Mouse (Mus musculus) hindbrain, embryonic 14.5 days (tissue): ENCODE measurements around the gene Esrp2. TPM values are rescaled to one million over a fixed set of nuclear protein-coding genes. Genes with fewer than 3 reads are reported as not detected.

Source experiments
- ATAC-seq: fragments of 200-750 bp; cut with Nextera tagmentation; 2 replicates; pipeline ENCODE4 v1.8.0; 2017; ENCODE audit warnings: moderate number of reproducible peaks, mild to moderate bottlenecking, moderate TSS enrichment, moderate library complexity; ENCODE audit not compliant: low FRiP score
- DNase-seq: peaks from one replicate; pipeline ENCODE4 v3.0.0-alpha.2; 2015; ENCODE audit warnings: low spot score
- H3K27ac ChIP-seq: fragments of 300-500 bp; sonication (generic); 2 replicates; pipeline ENCODE4 v1.5.1; 2014; ENCODE audit warnings: mild to moderate bottlenecking, moderate library complexity
- H3K27me3 ChIP-seq: fragments of 300-500 bp; sonication (generic); 2 replicates; pipeline ENCODE4 v1.6.1; 2014; ENCODE audit warnings: mild to moderate bottlenecking, low read length, mixed read lengths; ENCODE audit not compliant: control insufficient read depth, insufficient read depth
- H3K36me3 ChIP-seq: fragments of 300-500 bp; sonication (generic); replicated peaks from 2 replicates; pipeline ENCODE4 v1.6.1; 2014; ENCODE audit not compliant: control insufficient read depth, insufficient read depth
- H3K4me1 ChIP-seq: fragments of 300-500 bp; sonication (generic); replicated peaks from 2 replicates; pipeline ENCODE4 v1.6.1; 2014; ENCODE audit warnings: antibody characterized with exemption, low read length, mixed read lengths; ENCODE audit not compliant: control insufficient read depth, insufficient read depth
- H3K4me2 ChIP-seq: fragments of 300-500 bp; sonication (generic); replicated peaks from 2 replicates; pipeline ENCODE4 v1.6.1; 2014; ENCODE audit warnings: mild to moderate bottlenecking, moderate library complexity
- H3K4me3 ChIP-seq: fragments of 300-500 bp; sonication (generic); replicated peaks from 2 replicates; pipeline ENCODE4 v1.5.1; 2014; ENCODE audit warnings: mild to moderate bottlenecking, low read length
- H3K9ac ChIP-seq: fragments of 300-500 bp; sonication (generic); 2 replicates; pipeline ENCODE4 v1.6.1; 2014
- H3K9me3 ChIP-seq: fragments of 300-500 bp; sonication (generic); 2 replicates; pipeline ENCODE4 v1.6.1; 2016; ENCODE audit warnings: low read length; ENCODE audit not compliant: control insufficient read depth
- WGBS: fragments of 180-500 bp; shearing (Covaris S2); extraction: QIAGEN DNeasy Blood & Tissue Kit; methylation state at CpG from one replicate; pipeline ENCODE4 v1.1.7; 2014; 5-methylcytosine and 5-hydroxymethylcytosine counted together
- polyA plus RNA-seq: library from polyadenylated mRNA; unstranded; fragments of >200 nt; fragmentation: Nextera tagmentation; extraction: Ambion mirVana; gene quantifications from 2 replicates; pipeline ENCODE4 v1.2.1, GENCODE M21; 2014

The Esrp2 gene
- polyA plus RNA-seq: 0.19 TPM in 1 of 2 replicates, not detected in the other

GRCm38 (mm10) chr8:106136156-106137130 lies at the start of gene Esrp2:
Gene Esrp2, minus strand, starts transcription at chr8:106136974.
- H3K4me2 ChIP-seq: peak within 1 kb of the TSS; percentile 68
- peak within 1 kb of the TSS; percentile 40 for H3K4me3 ChIP-seq
- 1% methylated on average over 77 of the region's 86 CpGs for WGBS
- peaks cover 75% of the 10 kb centered on the region for H3K27me3 ChIP-seq
- H3K27ac ChIP-seq: no peak within 1 kb of the TSS
- no peaks in the 10 kb centered on the region for H3K9me3 ChIP-seq
- H3K36me3 ChIP-seq: peaks cover 8% of the 10 kb centered on the region
- H3K9ac ChIP-seq: peak within 1 kb of the TSS; percentile 46
- DNase-seq (no peak), ATAC-seq (no peak)
- peaks cover 22% of the 10 kb centered on the region for H3K4me1 ChIP-seq

GRCm38 (mm10) chr8:106186394-106186793 lies 49.6 kb upstream of the Esrp2 start:
- Histone ChIP-seq H3K27ac (no peak overlapping the region), H3K27me3 (no peaks in the 10 kb centered on the region), H3K4me3 (no peak overlapping the region), H3K9me3 (no peaks in the 10 kb centered on the region), H3K9ac (no peak overlapping the region), H3K4me1 (no peaks in the 10 kb centered on the region), H3K4me2 (no peak overlapping the region), H3K36me3 (peaks cover 50% of the 10 kb centered on the region)
- no peak for ATAC-seq
- DNase-seq: no peak
- 93% methylated on average over 3 of the region's 3 CpGs for WGBS

- no peak overlapping the region for H3K9ac ChIP-seq
- 89% methylated on average over 8 of the region's 8 CpGs for WGBS
- no peak overlapping the region for H3K27ac ChIP-seq
- no peak overlapping the region for H3K4me3 ChIP-seq
- peaks cover 43% of the 10 kb centered on the region for H3K36me3 ChIP-seq
- no peak for ATAC-seq
- DNase-seq: no peak
- H3K27me3 ChIP-seq: no peaks in the 10 kb centered on the region
- H3K4me1 ChIP-seq: no peaks in the 10 kb centered on the region
- H3K4me2 ChIP-seq: no peak overlapping the region
- H3K9me3 ChIP-seq: no peaks in the 10 kb centered on the region
Measured at GRCm38 (mm10) chr8:106185628-106186270, 49.0 kb upstream of the Esrp2 start.

GRCm38 (mm10) chr8:106178428-106178827 lies 41.7 kb upstream of the Esrp2 start:
- ATAC-seq: no peak
- Histone ChIP-seq H3K27me3 (no peaks in the 10 kb centered on the region), H3K9ac (no peak overlapping the region), H3K4me3 (no peak overlapping the region), H3K27ac (no peak overlapping the region), H3K9me3 (no peaks in the 10 kb centered on the region), H3K4me2 (no peak overlapping the region), H3K4me1 (0 out of 2 replicates have a peak, but pooled peaks cover 10% of the 10 kb centered on the region), H3K36me3 (peaks cover 12% of the 10 kb centered on the region)
- no peak for DNase-seq
- 82% methylated on average over 2 of the region's 2 CpGs for WGBS

- H3K9me3 ChIP-seq: no peaks in the 10 kb centered on the region
- no peak overlapping the region for H3K4me3 ChIP-seq
- peaks cover 12% of the 10 kb centered on the region for H3K36me3 ChIP-seq
- H3K4me1 ChIP-seq: 0 out of 2 replicates have a peak, but pooled peaks cover 10% of the 10 kb centered on the region
- WGBS: 75% methylated on average over 1 of the region's 1 CpGs
- H3K27ac ChIP-seq: no peak overlapping the region
- ATAC-seq (no peak), DNase-seq (no peak)
- H3K4me2 ChIP-seq: no peak overlapping the region
- H3K9ac ChIP-seq: no peak overlapping the region
- no peaks in the 10 kb centered on the region for H3K27me3 ChIP-seq
Measured at GRCm38 (mm10) chr8:106177594-106177993, 40.8 kb upstream of the Esrp2 start.

- ATAC-seq: no peak
- DNase-seq: no peak
- Histone ChIP-seq H3K9me3 (no peaks in the 10 kb centered on the region), H3K4me3 (no peak overlapping the region), H3K27ac (no peak overlapping the region), H3K27me3 (no peaks in the 10 kb centered on the region), H3K4me2 (no peak overlapping the region), H3K36me3 (peaks cover 8% of the 10 kb centered on the region; the same call in 1 of the 2 replicates), H3K4me1 (0 out of 2 replicates have a peak, but pooled peaks cover 10% of the 10 kb centered on the region), H3K9ac (no peak overlapping the region)
- WGBS: 13% methylated on average over 1 of the region's 1 CpGs
Measured at GRCm38 (mm10) chr8:106176891-106177290, 40.1 kb upstream of the Esrp2 start.

GRCm38 (mm10) chr8:106173566-106173965 lies 36.8 kb upstream of the Esrp2 start:
- DNase-seq (no peak), ATAC-seq (no peak)
- no peaks in the 10 kb centered on the region for H3K27me3 ChIP-seq
- H3K4me3 ChIP-seq: no peak overlapping the region
- no peak overlapping the region for H3K4me2 ChIP-seq
- H3K9me3 ChIP-seq: no peaks in the 10 kb centered on the region
- no peaks in the 10 kb centered on the region for H3K36me3 ChIP-seq
- H3K27ac ChIP-seq: no peak overlapping the region
- H3K4me1 ChIP-seq: peaks cover 19% of the 10 kb centered on the region; the same call in 1 of the 2 replicates
- 98% methylated on average over 3 of the region's 3 CpGs for WGBS
- no peak overlapping the region for H3K9ac ChIP-seq

- H3K36me3 ChIP-seq: no peaks in the 10 kb centered on the region
- H3K4me1 ChIP-seq: peaks cover 8% of the 10 kb centered on the region; the same call in 1 of the 2 replicates
- peak overlapping the region; percentile 97; the same call in 1 of the 2 replicates for H3K27ac ChIP-seq
- ATAC-seq (no peak), DNase-seq (no peak)
- H3K9ac ChIP-seq: peak overlapping the region; percentile 85
- no peaks in the 10 kb centered on the region for H3K9me3 ChIP-seq
- no peaks in the 10 kb centered on the region for H3K27me3 ChIP-seq
- H3K4me2 ChIP-seq: peak overlapping the region; percentile 78
- peak overlapping the region; percentile 84 for H3K4me3 ChIP-seq
- WGBS: 40% methylated on average over 6 of the region's 6 CpGs
Measured at GRCm38 (mm10) chr8:106169934-106170480, 33.2 kb upstream of the Esrp2 start.
